Mouse (Mus musculus) midbrain, postnatal 0 days (tissue): ENCODE data around the gene Dlx4. TPM values are rescaled to one million over a fixed set of nuclear protein-coding genes. Genes with fewer than 3 reads are reported as not detected.

ENCODE experiments used
- ATAC-seq: fragments of 200-750 bp; cut with Nextera tagmentation; 2 replicates; pipeline ENCODE4 v1.8.0; 2017; ENCODE audit warnings: moderate number of reproducible peaks, mild to moderate bottlenecking, moderate TSS enrichment, moderate library complexity; ENCODE audit not compliant: low FRiP score
- DNase-seq: peaks from one replicate; pipeline ENCODE4 v3.0.0-alpha.2; 2015; ENCODE audit warnings: low spot score
- H3K27ac ChIP-seq: fragments of 300-500 bp; sonication (generic); 2 replicates; pipeline ENCODE4 v1.5.1; 2014; ENCODE audit warnings: low read depth, mild to moderate bottlenecking, low read length, mixed read lengths
- H3K27me3 ChIP-seq: fragments of 300-500 bp; sonication (generic); 2 replicates; pipeline ENCODE4 v1.6.1; 2014; ENCODE audit warnings: low read length, control low read depth, mixed read lengths; ENCODE audit not compliant: insufficient read depth
- H3K36me3 ChIP-seq: fragments of 300-500 bp; sonication (generic); 2 replicates; pipeline ENCODE4 v1.6.1; 2014; ENCODE audit warnings: low read length, control low read depth, mixed read lengths; ENCODE audit not compliant: insufficient read depth
- H3K4me1 ChIP-seq: fragments of 300-500 bp; sonication (generic); 2 replicates; pipeline ENCODE4 v1.6.1; 2014; ENCODE audit warnings: mild to moderate bottlenecking, control low read depth, antibody characterized with exemption, low read length, mixed read lengths; ENCODE audit not compliant: insufficient read depth
- H3K4me2 ChIP-seq: fragments of 300-500 bp; sonication (generic); 2 replicates; pipeline ENCODE4 v1.6.1; 2014; ENCODE audit warnings: low read depth, mild to moderate bottlenecking, low read length, mixed read lengths; ENCODE audit not compliant: poor library complexity, severe bottlenecking
- H3K4me3 ChIP-seq: fragments of 300-500 bp; sonication (generic); 2 replicates; pipeline ENCODE4 v1.5.1; 2014; ENCODE audit warnings: low read depth, mild to moderate bottlenecking, low read length, moderate library complexity
- H3K9ac ChIP-seq: fragments of 300-500 bp; sonication (generic); replicated peaks from 2 replicates; pipeline ENCODE4 v1.6.1; 2014; ENCODE audit warnings: mild to moderate bottlenecking, low read length, moderate library complexity, mixed read lengths; ENCODE audit not compliant: poor library complexity, severe bottlenecking
- H3K9me3 ChIP-seq: fragments of 300-500 bp; sonication (generic); 2 replicates; pipeline ENCODE4 v1.6.1; 2016; ENCODE audit warnings: low read length, control low read depth
- CTCF ChIP-seq: IDR thresholded peaks from 2 replicates; pipeline ENCODE4 v1.5.1; 2016; ENCODE audit warnings: antibody characterized with exemption, mild to moderate bottlenecking
- WGBS: fragments of 180-500 bp; shearing (Covaris S2); extraction: QIAGEN DNeasy Blood & Tissue Kit; methylation state at CpG from one replicate; pipeline ENCODE4 v1.1.7; 2014; 5-methylcytosine and 5-hydroxymethylcytosine counted together
- polyA plus RNA-seq: library from polyadenylated mRNA; unstranded; fragments of >200 nt; fragmentation: Nextera tagmentation; extraction: Ambion mirVana; gene quantifications from 2 replicates; pipeline ENCODE4 v1.2.1, GENCODE M21; 2015
- total RNA-seq: library from RNA; depleted of rRNA; stranded (reverse); fragments of >200 nt; gene quantifications from 2 replicates; pipeline ENCODE4 v1.2.3, GENCODE M21; 2014

Gene Dlx4
- total and polyA plus RNA-seq, 2 experiments from 2014 or later, result 0.51 to 0.60 TPM

GRCm38 (mm10) chr11:95125366-95125948 lies 20.6 kb downstream of the Dlx4 start:
- Histone ChIP-seq H3K27ac (no peak overlapping the region), H3K27me3 (peaks cover 41% of the 10 kb centered on the region), H3K9ac (no peak overlapping the region), H3K4me2 (no peak overlapping the region), H3K36me3 (no peaks in the 10 kb centered on the region), H3K4me1 (peaks cover 8% of the 10 kb centered on the region; the same call in 1 of the 2 replicates), H3K4me3 (no peak overlapping the region), H3K9me3 (no peaks in the 10 kb centered on the region)
- 39% methylated on average over 7 of the region's 7 CpGs for WGBS
- DNase-seq (no peak), ATAC-seq (no peak)
- no peak for TF ChIP-seq CTCF

- no peaks in the 10 kb centered on the region for H3K36me3 ChIP-seq
- H3K27me3 ChIP-seq, result peaks cover 64% of the 10 kb centered on the region
- H3K4me3 ChIP-seq, result no peak overlapping the region
- peaks cover 8% of the 10 kb centered on the region; the same call in 1 of the 2 replicates for H3K4me1 ChIP-seq
- no peak overlapping the region for H3K9ac ChIP-seq
- ATAC-seq, result no peak
- no peak for DNase-seq
- no peak for TF ChIP-seq CTCF
- H3K4me2 ChIP-seq, result no peak overlapping the region
- no peak overlapping the region for H3K27ac ChIP-seq
- 30% methylated on average over 6 of the region's 6 CpGs for WGBS
- H3K9me3 ChIP-seq, result no peaks in the 10 kb centered on the region
Measured at GRCm38 (mm10) chr11:95122100-95122489, 24.0 kb downstream of the Dlx4 start.

- WGBS, result 2% methylated on average over 62 of the region's 63 CpGs
- H3K9ac ChIP-seq, result no peak overlapping the region
- H3K27ac ChIP-seq, result no peak overlapping the region
- no peaks in the 10 kb centered on the region for H3K9me3 ChIP-seq
- no peaks in the 10 kb centered on the region for H3K36me3 ChIP-seq
- no peak for DNase-seq
- no peak for ATAC-seq
- peak overlapping the region; percentile 47 for H3K4me2 ChIP-seq
- H3K27me3 ChIP-seq, result peaks cover 64% of the 10 kb centered on the region
- peak overlapping the region; percentile 27 for H3K4me3 ChIP-seq
- H3K4me1 ChIP-seq, result peaks cover 4% of the 10 kb centered on the region; the same call in 1 of the 2 replicates
- TF ChIP-seq CTCF, result no peak
Measured at GRCm38 (mm10) chr11:95121161-95122099, 24.6 kb downstream of the Dlx4 start.

GRCm38 (mm10) chr11:95120633-95121020 lies 25.4 kb downstream of the Dlx4 start:
- TF ChIP-seq CTCF, result no peak
- Histone ChIP-seq H3K4me1 (peaks cover 3% of the 10 kb centered on the region; the same call in 1 of the 2 replicates), H3K4me3 (peak overlapping the region; percentile 33), H3K27me3 (peaks cover 64% of the 10 kb centered on the region), H3K9me3 (no peaks in the 10 kb centered on the region), H3K9ac (no peak overlapping the region), H3K36me3 (no peaks in the 10 kb centered on the region), H3K27ac (no peak overlapping the region), H3K4me2 (peak overlapping the region; percentile 68)
- under 1% methylated on average over 21 of the region's 21 CpGs for WGBS
- no peak for DNase-seq
- no peak for ATAC-seq

GRCm38 (mm10) chr11:95119990-95120632 lies 26.0 kb downstream of the Dlx4 start, which contains the start of gene Dlx3:
Gene Dlx3, plus strand, starts transcription at chr11:95120119.
- Histone ChIP-seq H3K4me3 (peak within 1 kb of the TSS; percentile 33), H3K4me2 (peak within 1 kb of the TSS; percentile 68), H3K36me3 (no peaks in the 10 kb centered on the region), H3K4me1 (peaks cover 3% of the 10 kb centered on the region; the same call in 1 of the 2 replicates), H3K9ac (peak within 1 kb of the TSS; percentile 44; the same call in 1 of the 2 replicates), H3K27ac (no peak within 1 kb of the TSS), H3K9me3 (no peaks in the 10 kb centered on the region), H3K27me3 (peaks cover 61% of the 10 kb centered on the region)
- no peak for TF ChIP-seq CTCF
- DNase-seq, result no peak
- no peak for ATAC-seq
- 1% methylated on average over 50 of the region's 55 CpGs for WGBS
